Mouse (Mus musculus) lung, postnatal 0 days (tissue): ENCODE data around the gene Farp1. TPM values are rescaled to one million over a fixed set of nuclear protein-coding genes. Genes with fewer than 3 reads are reported as not detected.

Experiments used
- ATAC-seq: fragments of 200-750 bp; cut with Nextera tagmentation; 2 replicates; pipeline ENCODE4 v1.8.0; 2017; ENCODE audit warnings: moderate library complexity
- DNase-seq: peaks from one replicate; pipeline ENCODE4 v3.0.0-alpha.2; 2016; ENCODE audit warnings: low spot score
- H3K27ac ChIP-seq: fragments of 300-500 bp; sonication (generic); 2 replicates; pipeline ENCODE4 v1.5.1; 2014; ENCODE audit warnings: antibody characterized with exemption, mild to moderate bottlenecking, low read length, mixed read lengths
- H3K27me3 ChIP-seq: fragments of 300-500 bp; sonication (generic); replicated peaks from 2 replicates; pipeline ENCODE4 v1.6.1; 2014; ENCODE audit warnings: low read length, mixed read lengths; ENCODE audit not compliant: insufficient read depth
- H3K36me3 ChIP-seq: fragments of 300-500 bp; sonication (generic); 2 replicates; pipeline ENCODE4 v1.6.1; 2014; ENCODE audit warnings: low read length, mixed read lengths; ENCODE audit not compliant: insufficient read depth
- H3K4me1 ChIP-seq: fragments of 300-500 bp; sonication (generic); 2 replicates; pipeline ENCODE4 v1.6.1; 2014; ENCODE audit warnings: antibody characterized with exemption, low read depth, low read length, mixed read lengths; ENCODE audit not compliant: insufficient read depth
- H3K4me2 ChIP-seq: fragments of 300-500 bp; sonication (generic); replicated peaks from 2 replicates; pipeline ENCODE4 v1.6.1; 2014; ENCODE audit warnings: low read depth, mild to moderate bottlenecking, low read length, moderate library complexity, mixed read lengths
- H3K4me3 ChIP-seq: fragments of 300-500 bp; sonication (generic); 2 replicates; pipeline ENCODE4 v1.5.1; 2014; ENCODE audit warnings: low read depth, low read length
- H3K9ac ChIP-seq: fragments of 300-500 bp; sonication (generic); replicated peaks from 2 replicates; pipeline ENCODE4 v1.6.1; 2014; ENCODE audit warnings: low read depth, mild to moderate bottlenecking
- H3K9me3 ChIP-seq: fragments of 300-500 bp; sonication (generic); 2 replicates; pipeline ENCODE4 v1.6.1; 2016; ENCODE audit warnings: low read length, mixed read lengths
- CTCF ChIP-seq: IDR thresholded peaks from 2 replicates; pipeline ENCODE4 v1.5.1; 2016; ENCODE audit warnings: antibody characterized with exemption, mild to moderate bottlenecking
- EP300 ChIP-seq: IDR thresholded peaks from 2 replicates; pipeline ENCODE4 v1.6.1; 2016; ENCODE audit warnings: antibody characterized with exemption, mild to moderate bottlenecking, control low read depth
- WGBS: fragments of 180-500 bp; shearing (Covaris S2); extraction: QIAGEN DNeasy Blood & Tissue Kit; methylation state at CpG from one replicate; pipeline ENCODE4 v1.1.7; 2014; 5-methylcytosine and 5-hydroxymethylcytosine counted together
- polyA plus RNA-seq: library from polyadenylated mRNA; unstranded; fragments of >200 nt; fragmentation: Nextera tagmentation; extraction: Ambion mirVana; gene quantifications from 2 replicates; pipeline ENCODE4 v1.2.1, GENCODE M21; 2015

Gene Farp1
- polyA plus RNA-seq, 1 experiment from 2014 or later, result 17.9 TPM

GRCm38 (mm10) chr14:121292391-121292790, 257.4 kb downstream of the Farp1 start:
- H3K4me2 ChIP-seq, result no peak overlapping the region
- no peaks in the 10 kb centered on the region for H3K9me3 ChIP-seq
- no peak for ATAC-seq
- no peak overlapping the region for H3K9ac ChIP-seq
- peaks cover 22% of the 10 kb centered on the region; the same call in 1 of the 2 replicates for H3K36me3 ChIP-seq
- no peak overlapping the region for H3K27ac ChIP-seq
- H3K4me3 ChIP-seq, result no peak overlapping the region
- no peaks in the 10 kb centered on the region for H3K27me3 ChIP-seq
- WGBS, result 87% methylated on average over 3 of the region's 3 CpGs
- DNase-seq, result no peak
- no peaks in the 10 kb centered on the region for H3K4me1 ChIP-seq
- TF ChIP-seq CTCF, result no peak
- TF ChIP-seq EP300, result no peak

GRCm38 (mm10) chr14:121294484-121294883, 259.5 kb downstream of the Farp1 start:
- Histone ChIP-seq H3K9me3 (no peaks in the 10 kb centered on the region), H3K27ac (no peak overlapping the region), H3K27me3 (no peaks in the 10 kb centered on the region), H3K9ac (no peak overlapping the region), H3K36me3 (peaks cover 22% of the 10 kb centered on the region; the same call in 1 of the 2 replicates), H3K4me2 (no peak overlapping the region), H3K4me3 (no peak overlapping the region), H3K4me1 (no peaks in the 10 kb centered on the region)
- ATAC-seq (peak; percentile 53; the same call in 1 of the 2 replicates), DNase-seq (peak; percentile 50)
- 36% methylated on average over 12 of the region's 12 CpGs for WGBS
- no peak for TF ChIP-seq CTCF
- TF ChIP-seq EP300, result no peak

- Histone ChIP-seq H3K4me1 (no peaks in the 10 kb centered on the region), H3K36me3 (peaks cover 25% of the 10 kb centered on the region), H3K9me3 (no peaks in the 10 kb centered on the region), H3K4me3 (no peak overlapping the region), H3K27me3 (no peaks in the 10 kb centered on the region), H3K4me2 (no peak overlapping the region), H3K9ac (no peak overlapping the region), H3K27ac (no peak overlapping the region)
- 94% methylated on average over 6 of the region's 6 CpGs for WGBS
- TF ChIP-seq CTCF (no peak), EP300 (no peak)
- ATAC-seq (no peak), DNase-seq (no peak)
Observed at GRCm38 (mm10) chr14:121297103-121297502, 262.1 kb downstream of the Farp1 start.

GRCm38 (mm10) chr14:121298537-121298936, 263.5 kb downstream of the Farp1 start:
- Histone ChIP-seq H3K4me2 (no peak overlapping the region), H3K36me3 (peaks cover 17% of the 10 kb centered on the region), H3K4me1 (no peaks in the 10 kb centered on the region), H3K27ac (no peak overlapping the region), H3K4me3 (no peak overlapping the region), H3K9ac (no peak overlapping the region), H3K27me3 (no peaks in the 10 kb centered on the region), H3K9me3 (no peaks in the 10 kb centered on the region)
- ATAC-seq, result no peak
- TF ChIP-seq CTCF (no peak), EP300 (no peak)
- no peak for DNase-seq
- 83% methylated on average over 5 of the region's 5 CpGs for WGBS

- Histone ChIP-seq H3K4me1 (no peaks in the 10 kb centered on the region), H3K27ac (no peak overlapping the region), H3K4me2 (no peak overlapping the region), H3K9me3 (no peaks in the 10 kb centered on the region), H3K4me3 (no peak overlapping the region), H3K27me3 (no peaks in the 10 kb centered on the region), H3K9ac (no peak overlapping the region), H3K36me3 (peaks cover 17% of the 10 kb centered on the region)
- no peak for ATAC-seq
- TF ChIP-seq EP300, result no peak
- no peak for TF ChIP-seq CTCF
- 78% methylated on average over 9 of the region's 9 CpGs for WGBS
- no peak for DNase-seq
Observed at GRCm38 (mm10) chr14:121299093-121299492, 264.1 kb downstream of the Farp1 start.

- no peak for ATAC-seq
- no peak overlapping the region for H3K27ac ChIP-seq
Observed at GRCm38 (mm10) chr14:121304523-121304922, 269.5 kb downstream of the Farp1 start.

More at GRCm38 (mm10) chr14:121304523-121304922, 269.5 kb downstream of the Farp1 start:
- no peaks in the 10 kb centered on the region for H3K27me3 ChIP-seq
- WGBS, result 61% methylated on average over 7 of the region's 7 CpGs
- no peaks in the 10 kb centered on the region for H3K9me3 ChIP-seq
- peaks cover 12% of the 10 kb centered on the region for H3K36me3 ChIP-seq
- H3K4me2 ChIP-seq, result no peak overlapping the region
- H3K4me1 ChIP-seq, result no peaks in the 10 kb centered on the region
- DNase-seq, result no peak
- TF ChIP-seq EP300 (no peak), CTCF (no peak)
- H3K4me3 ChIP-seq, result no peak overlapping the region
- no peak overlapping the region for H3K9ac ChIP-seq
